Mouse (Mus musculus) megakaryocyte, embryonic 14.5 days (primary cell): Measurements from ENCODE around the gene Prm3. TPM values are rescaled to one million over a fixed set of nuclear protein-coding genes. Genes with fewer than 3 reads are reported as not detected.

Experiments
- H3K27me3 ChIP-seq: replicated peaks from 2 replicates; pipeline ENCODE3; 2012; ENCODE audit warnings: inconsistent platforms
- H3K36me3 ChIP-seq: replicated peaks from 2 replicates; pipeline ENCODE3; 2012; ENCODE audit warnings: low read length, inconsistent platforms, mixed read lengths
- H3K4me1 ChIP-seq: 2 replicates; pipeline ENCODE4 v1.6.1; 2012; ENCODE audit warnings: inconsistent platforms
- H3K4me3 ChIP-seq: replicated peaks from 2 replicates; pipeline ENCODE3; 2012; ENCODE audit warnings: moderate library complexity, mild to moderate bottlenecking, inconsistent platforms
- H3K9me3 ChIP-seq: 2 replicates; pipeline ENCODE4 v1.6.1; 2012; ENCODE audit warnings: inconsistent platforms
- FLI1 ChIP-seq: IDR thresholded peaks from 2 replicates; pipeline ENCODE4 v1.6.1; 2012; ENCODE audit warnings: low read length, inconsistent platforms, mixed read lengths
- GATA1 ChIP-seq: IDR thresholded peaks from 3 replicates; pipeline ENCODE4 v1.6.1; 2012; ENCODE audit warnings: mixed read lengths, low read length, inconsistent platforms, borderline replicate concordance
- polyA plus RNA-seq: library from polyadenylated mRNA; stranded (reverse); fragments of >175 nt; gene quantifications from 2 replicates; pipeline ENCODE4 v1.2.3, GENCODE M21; 2012; ENCODE audit warnings: low replicate concordance; ENCODE audit not compliant: insufficient read depth

Gene Prm3
- polyA plus RNA-seq, 1 experiment = not detected

DNA sequence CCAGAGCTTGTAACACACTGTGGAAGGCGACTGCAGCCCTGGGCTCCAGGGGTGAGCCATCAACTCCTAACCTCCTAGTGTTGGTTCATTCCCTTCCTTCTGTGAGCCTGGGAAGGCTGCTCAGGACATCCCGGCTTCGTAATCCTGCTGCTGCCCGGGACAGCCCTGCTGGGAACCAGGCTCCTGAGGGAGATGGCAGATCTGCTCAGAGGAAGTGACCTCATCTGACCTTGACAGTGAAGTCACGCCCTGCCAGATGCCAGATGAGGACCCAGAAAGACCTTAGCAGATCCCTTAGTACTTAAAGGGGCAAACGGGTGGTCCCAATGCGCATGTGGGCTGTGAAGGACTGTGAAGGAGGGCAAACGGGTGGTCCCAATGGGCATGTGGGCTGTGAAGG is 29.5 kb downstream of the Prm3 start:
- peaks cover 96% of the 10 kb centered on the region for H3K4me1 ChIP-seq
- no peaks in the 10 kb centered on the region for H3K36me3 ChIP-seq
- peaks cover 21% of the 10 kb centered on the region for H3K27me3 ChIP-seq
- no peaks in the 10 kb centered on the region for H3K9me3 ChIP-seq
- TF ChIP-seq FLI1 = no peak
- TF ChIP-seq GATA1 = no peak
- H3K4me3 ChIP-seq = peak overlapping the region; percentile 50

DNA sequence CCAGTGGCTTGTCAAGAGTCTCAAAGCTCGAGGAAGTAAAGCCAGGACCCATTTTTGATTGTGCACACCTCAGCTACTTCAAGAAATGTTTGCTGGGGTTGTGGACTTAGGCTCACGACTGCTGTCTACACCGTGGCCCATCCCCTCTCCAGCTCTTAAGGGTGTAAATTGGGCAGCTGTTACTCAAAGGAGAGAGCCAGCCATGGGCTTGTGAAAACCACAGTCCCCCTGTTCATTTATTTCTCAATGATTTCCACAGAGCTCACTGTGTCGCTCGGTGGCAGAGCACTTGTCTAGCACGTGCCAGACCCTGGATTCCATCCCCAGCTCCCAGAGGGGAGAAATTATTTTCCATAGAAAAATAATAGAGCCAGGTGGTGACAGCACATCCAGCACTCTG is 34.5 kb downstream of the Prm3 start:
- Histone ChIP-seq H3K4me1 (peaks cover 93% of the 10 kb centered on the region), H3K36me3 (no peaks in the 10 kb centered on the region), H3K4me3 (no peak overlapping the region), H3K27me3 (peaks cover 40% of the 10 kb centered on the region), H3K9me3 (no peaks in the 10 kb centered on the region)
- TF ChIP-seq GATA1 = no peak
- TF ChIP-seq FLI1 = no peak

DNA sequence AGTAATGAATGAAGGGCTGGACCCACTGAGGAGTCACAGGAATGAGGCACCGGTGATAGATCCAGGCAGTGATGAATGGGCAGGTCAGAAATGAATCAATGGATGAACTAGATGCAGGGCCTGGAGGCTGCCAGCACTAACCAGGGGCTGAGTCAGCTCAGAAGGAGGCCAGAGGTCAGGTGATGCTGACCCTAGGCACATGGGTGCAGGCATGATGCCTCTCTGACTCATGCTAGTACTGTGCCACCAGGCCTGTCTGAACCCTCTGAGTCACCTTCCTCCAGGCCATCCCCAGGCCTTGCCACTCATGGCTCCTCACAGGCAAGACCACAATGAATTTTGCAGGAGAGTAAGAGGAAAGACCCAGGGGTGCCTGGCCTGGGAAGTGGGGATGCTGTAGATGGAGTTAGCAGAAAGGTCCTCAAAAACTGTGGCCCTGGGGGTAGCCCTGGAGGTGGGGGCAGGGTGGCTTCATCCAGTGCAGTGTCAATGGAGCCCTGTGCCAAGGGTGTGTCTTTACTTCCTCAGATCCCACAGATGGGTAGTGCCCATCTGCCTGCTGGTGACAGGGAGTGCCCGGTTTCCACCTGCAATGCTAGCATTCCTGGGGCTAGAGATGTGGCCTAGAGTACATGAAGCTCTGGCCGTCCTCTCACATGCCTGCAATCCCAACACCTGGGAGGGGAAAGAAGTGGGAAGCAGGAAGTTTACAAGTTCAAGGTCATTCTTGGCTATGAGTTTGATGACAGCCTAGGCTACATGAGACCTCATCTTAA is 36.0 kb downstream of the Prm3 start:
- Histone ChIP-seq H3K4me1 (peaks cover 93% of the 10 kb centered on the region), H3K4me3 (peak overlapping the region; percentile 59), H3K27me3 (peaks cover 42% of the 10 kb centered on the region), H3K36me3 (no peaks in the 10 kb centered on the region), H3K9me3 (no peaks in the 10 kb centered on the region)
- TF ChIP-seq GATA1 = no peak

DNA sequence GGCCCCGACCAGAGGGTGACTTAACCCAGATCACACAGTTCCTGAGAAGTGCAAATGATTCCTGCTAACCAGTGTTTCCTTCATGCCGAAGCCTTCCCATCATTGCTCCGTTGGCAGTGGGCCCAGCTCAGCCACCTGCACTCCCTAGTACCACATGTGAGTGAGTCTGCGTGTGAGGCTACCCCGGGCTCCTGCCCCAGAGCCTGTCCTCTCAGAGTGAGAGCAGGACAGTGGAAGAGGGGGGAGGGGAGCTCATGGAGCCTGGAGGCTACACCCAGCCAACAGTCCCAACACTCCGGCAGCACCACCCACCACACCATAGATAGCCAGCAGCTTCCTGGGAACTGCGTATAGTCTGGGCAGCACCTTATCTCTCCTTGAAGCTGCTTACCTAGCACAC is 40.9 kb downstream of the Prm3 start:
- TF ChIP-seq GATA1 (no peak), FLI1 (no peak)
- Histone ChIP-seq H3K27me3 (peaks cover 39% of the 10 kb centered on the region), H3K36me3 (peaks cover 7% of the 10 kb centered on the region), H3K9me3 (no peaks in the 10 kb centered on the region), H3K4me1 (peaks cover 75% of the 10 kb centered on the region), H3K4me3 (no peak overlapping the region)

DNA sequence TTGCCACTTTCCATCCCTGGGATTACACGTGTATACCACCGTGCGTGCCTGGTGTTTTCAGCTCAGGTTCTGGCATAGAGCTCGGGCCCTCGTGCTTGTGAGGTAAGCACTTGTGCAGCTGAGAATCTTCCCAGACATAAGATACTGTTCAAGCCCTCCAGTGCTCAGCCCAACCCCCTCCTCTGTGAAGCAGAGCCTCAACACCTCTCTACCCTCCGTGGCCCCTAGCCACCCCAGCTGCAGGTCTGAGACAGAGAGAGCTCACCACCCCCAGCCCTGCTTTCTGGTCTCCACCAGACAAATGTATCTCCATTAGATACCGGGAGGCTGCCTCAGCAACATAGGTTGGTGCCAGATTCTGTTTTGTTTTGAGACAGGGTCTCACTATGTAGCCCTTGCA is 41.5 kb downstream of the Prm3 start:
- no peaks in the 10 kb centered on the region for H3K9me3 ChIP-seq
- no peak overlapping the region for H3K4me3 ChIP-seq
- H3K36me3 ChIP-seq = peaks cover 7% of the 10 kb centered on the region
- TF ChIP-seq FLI1 (no peak), GATA1 (no peak)
- H3K4me1 ChIP-seq = peaks cover 75% of the 10 kb centered on the region
- H3K27me3 ChIP-seq = peaks cover 40% of the 10 kb centered on the region

DNA sequence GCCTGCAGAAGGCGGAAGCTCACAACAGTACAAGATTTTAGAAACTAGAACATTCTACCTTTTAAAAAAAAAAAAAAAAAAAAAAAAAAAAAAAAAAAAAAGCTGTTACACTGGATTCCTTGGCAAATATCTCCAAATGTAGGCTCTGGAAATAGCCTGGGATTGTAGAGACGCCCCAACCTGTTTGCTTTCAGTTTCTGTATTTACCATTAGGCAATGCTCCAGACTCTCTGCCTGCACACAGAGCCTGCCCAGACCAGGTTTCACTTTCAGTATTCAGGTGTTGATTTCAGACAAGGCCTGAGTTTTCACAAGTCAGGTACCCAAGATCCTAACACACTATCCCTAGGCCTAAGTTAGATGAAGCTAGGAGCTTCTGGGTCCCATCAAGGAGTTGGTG is 49.6 kb downstream of the Prm3 start:
- no peak overlapping the region for H3K4me3 ChIP-seq
- no peak for TF ChIP-seq GATA1
- no peak for TF ChIP-seq FLI1
- H3K27me3 ChIP-seq = peaks cover 5% of the 10 kb centered on the region
- no peaks in the 10 kb centered on the region for H3K9me3 ChIP-seq
- peaks cover 95% of the 10 kb centered on the region for H3K4me1 ChIP-seq
- peaks cover 67% of the 10 kb centered on the region for H3K36me3 ChIP-seq

Other genes with a start within 250 kb of the Prm3 start
- 41.9 and 81.7 TPM in 2 replicates for gene Dexi, start 247.9 kb downstream of the Prm3 start, polyA plus RNA-seq
- 10.4 and 13.5 TPM in 2 replicates for gene Clec16a, start 245.6 kb downstream of the Prm3 start, polyA plus RNA-seq
- gene Socs1, start 5.4 kb downstream of the Prm3 start, polyA plus RNA-seq = 13.2 and 35.3 TPM in 2 replicates
- gene Tnp2, start 2.3 kb downstream of the Prm3 start, polyA plus RNA-seq = not detected in 2 replicates
- gene Prm2, start 5.2 kb upstream of the Prm3 start, polyA plus RNA-seq = not detected in 2 replicates
- not detected in 2 replicates for gene Prm1, start 14.9 kb upstream of the Prm3 start, polyA plus RNA-seq
- not detected in 2 replicates for gene Gm11172, start 22.0 kb upstream of the Prm3 start, polyA plus RNA-seq
- 0.53 and 0.60 TPM in 2 replicates for gene Rmi2, start 44.1 kb upstream of the Prm3 start, polyA plus RNA-seq